Mouse (Mus musculus) left cerebral cortex, postnatal 4 days (tissue): ENCODE data around the gene Trappc10. TPM values are rescaled to one million over a fixed set of nuclear protein-coding genes. Genes with fewer than 3 reads are reported as not detected.

Source experiments
- DNase-seq: peaks from one replicate; pipeline ENCODE4 v3.0.0-alpha.2; 2022
- intact Hi-C: fragments of 180-260 bp; cut with DNase I; formaldehyde crosslinking; loops from one replicate; pipeline ENCODE4 v1.15.1; 2025
- total RNA-seq, 2 experiments: library from RNA; stranded (reverse); gene quantifications; 2 replicates each; pipeline ENCODE4 v1.2.3; 2021

The Trappc10 gene
- total RNA-seq, 2 experiments from 2014 or later, result 85.8 to 86.5 TPM

- intact Hi-C loops, result loop anchor here (5.0 kb wide), 1 partner anchor 137 kb away; no protein-coding TSS in a partner anchor
- peak; percentile 66 for DNase-seq
These were observed 80.5 kb downstream of the Trappc10 start for GRCm38 (mm10) chr10:78163923-78164322.

GRCm38 (mm10) chr10:78163241-78163640 is 81.2 kb downstream of the Trappc10 start:
- intact Hi-C loops, result loop anchor here (5.0 kb wide), 1 partner anchor 136 kb away; no protein-coding TSS in a partner anchor
- no peak for DNase-seq

- no peak for DNase-seq
- intact Hi-C loops, result loop anchor here (5.0 kb wide), 1 partner anchor 135 kb away; no protein-coding TSS in a partner anchor
These were observed 81.8 kb downstream of the Trappc10 start for GRCm38 (mm10) chr10:78162646-78163045.

- intact Hi-C loops, result loop anchor here (5.0 kb wide), 1 partner anchor 134 kb away; no protein-coding TSS in a partner anchor
These were observed 83.3 kb downstream of the Trappc10 start for GRCm38 (mm10) chr10:78161096-78161495.

GRCm38 (mm10) chr10:78160369-78161095 is 83.9 kb downstream of the Trappc10 start:
- DNase-seq, result no peak
- intact Hi-C loops, result loop anchor here (5.0 kb wide), 1 partner anchor 133 kb away; no protein-coding TSS in a partner anchor

More at GRCm38 (mm10) chr10:78161096-78161495, 83.3 kb downstream of the Trappc10 start:
- no peak for DNase-seq

- peak; percentile 86 for DNase-seq
These were observed 84.5 kb downstream of the Trappc10 start for GRCm38 (mm10) chr10:78159906-78160305.

GRCm38 (mm10) chr10:78159252-78159878 is 85.1 kb downstream of the Trappc10 start:
- peak; percentile 33 for DNase-seq

More at GRCm38 (mm10) chr10:78159906-78160305, 84.5 kb downstream of the Trappc10 start:
- intact Hi-C loops, result loop anchor here (5.0 kb wide), 1 partner anchor 133 kb away; no protein-coding TSS in a partner anchor

GRCm38 (mm10) chr10:78158041-78158440 is 86.4 kb downstream of the Trappc10 start:
- DNase-seq, result no peak

More at GRCm38 (mm10) chr10:78159252-78159878, 85.1 kb downstream of the Trappc10 start:
- intact Hi-C loops, result no loop called here

GRCm38 (mm10) chr10:78156926-78157325 is 87.5 kb downstream of the Trappc10 start:
- no peak for DNase-seq
- intact Hi-C loops, result no loop called here

More at GRCm38 (mm10) chr10:78158041-78158440, 86.4 kb downstream of the Trappc10 start:
- intact Hi-C loops, result no loop called here

- intact Hi-C loops, result no loop called here
- DNase-seq, result no peak
These were observed 95.3 kb downstream of the Trappc10 start for GRCm38 (mm10) chr10:78148834-78149766.

- no peak for DNase-seq
- intact Hi-C loops, result no loop called here
These were observed 96.5 kb downstream of the Trappc10 start for GRCm38 (mm10) chr10:78147908-78148441.

- DNase-seq, result no peak
- intact Hi-C loops, result no loop called here
These were observed 100.5 kb downstream of the Trappc10 start for GRCm38 (mm10) chr10:78143727-78144505.

- intact Hi-C loops, result no loop called here
- no peak for DNase-seq
These were observed 103.6 kb downstream of the Trappc10 start for GRCm38 (mm10) chr10:78140843-78141242.

- DNase-seq, result no peak
- intact Hi-C loops, result no loop called here
These were observed 104.2 kb downstream of the Trappc10 start for GRCm38 (mm10) chr10:78140251-78140600.

GRCm38 (mm10) chr10:78139572-78140250 is 104.7 kb downstream of the Trappc10 start:
- intact Hi-C loops, result no loop called here
- no peak for DNase-seq

GRCm38 (mm10) chr10:78138812-78139523 is 105.5 kb downstream of the Trappc10 start:
- no peak for DNase-seq
- intact Hi-C loops, result no loop called here

- intact Hi-C loops, result no loop called here
These were observed 107.2 kb downstream of the Trappc10 start for GRCm38 (mm10) chr10:78137191-78137590.

More at GRCm38 (mm10) chr10:78137191-78137590, 107.2 kb downstream of the Trappc10 start:
- DNase-seq, result no peak
